Mouse (Mus musculus) liver, adult 2 months (tissue): ENCODE results near the gene Slc41a2. TPM values are rescaled to one million over a fixed set of nuclear protein-coding genes. Genes with fewer than 3 reads are reported as not detected.

Experiments
- DNase-seq: peaks from one replicate; pipeline ENCODE4 v3.0.0-alpha.2; 2011; ENCODE audit warnings: low read depth, low spot score; ENCODE audit errors: extremely low read depth
- H3K27ac ChIP-seq: fragments of 200-500 bp; replicated peaks from 2 replicates; pipeline ENCODE4 v1.5.1; 2012; ENCODE audit warnings: low read depth, mild to moderate bottlenecking, control low read depth, inconsistent platforms, low read length; ENCODE audit not compliant: insufficient read depth
- H3K27me3 ChIP-seq: fragments of 200-500 bp; 2 replicates; pipeline ENCODE4 v1.6.1; 2012; ENCODE audit warnings: mild to moderate bottlenecking, moderate library complexity, low read length, inconsistent platforms; ENCODE audit not compliant: control insufficient read depth, insufficient read depth
- H3K36me3 ChIP-seq: fragments of 200-500 bp; 2 replicates; pipeline ENCODE4 v1.6.1; 2012; ENCODE audit warnings: low read length, inconsistent platforms; ENCODE audit not compliant: control insufficient read depth, insufficient read depth
- H3K4me1 ChIP-seq: fragments of 200-500 bp; 2 replicates; pipeline ENCODE4 v1.6.1; 2011; ENCODE audit warnings: low read length; ENCODE audit not compliant: control insufficient read depth, insufficient read depth
- H3K4me3 ChIP-seq: fragments of 200-500 bp; 2 replicates; pipeline ENCODE4 v1.5.1; 2011; ENCODE audit warnings: low read depth, mild to moderate bottlenecking, control low read depth, low read length, moderate library complexity; ENCODE audit not compliant: insufficient read depth
- H3K79me2 ChIP-seq: fragments of 200-500 bp; 2 replicates; pipeline ENCODE4 v1.6.1; 2012; ENCODE audit warnings: inconsistent platforms, mild to moderate bottlenecking, low read length, moderate library complexity; ENCODE audit not compliant: control insufficient read depth, insufficient read depth
- H3K9ac ChIP-seq: fragments of 200-500 bp; 2 replicates; pipeline ENCODE4 v1.6.1; 2012; ENCODE audit warnings: low read depth, mild to moderate bottlenecking, control low read depth, inconsistent platforms, low read length
- CTCF ChIP-seq: fragments of 200-500 bp; IDR thresholded peaks from 2 replicates; pipeline ENCODE4 v1.5.1; 2011; ENCODE audit warnings: low read depth, low read length, control low read depth
- POLR2A ChIP-seq: fragments of 200-500 bp; IDR thresholded peaks from 2 replicates; pipeline ENCODE4 v1.6.1; 2011; ENCODE audit warnings: low read length, control low read depth; ENCODE audit not compliant: insufficient read depth; ENCODE audit errors: extremely low read depth
- WGBS: fragments of 180-500 bp; shearing (Covaris S2); methylation state at CpG from one replicate; pipeline ENCODE4 v1.1.7; 2018; 5-methylcytosine and 5-hydroxymethylcytosine counted together
- polyA plus RNA-seq: library from polyadenylated mRNA; depleted of rRNA; stranded (reverse); fragments of >200 nt; gene quantifications from 2 replicates; pipeline ENCODE4 v1.2.3, GENCODE M21; 2012
- total RNA-seq: library from RNA; depleted of rRNA; stranded (reverse); fragments of >200 nt; gene quantifications from 2 replicates; pipeline ENCODE4 v1.2.3, GENCODE M21; 2014

Gene Slc41a2
- total and polyA plus RNA-seq, 2 experiments, result 4.3 to 7.4 TPM

- no peaks in the 10 kb centered on the region for H3K4me1 ChIP-seq
- H3K36me3 ChIP-seq, result peaks cover 8% of the 10 kb centered on the region
- 64% methylated on average over 9 of the region's 9 CpGs for WGBS
- no peaks in the 10 kb centered on the region for H3K27me3 ChIP-seq
- no peak for DNase-seq
- H3K79me2 ChIP-seq, result no peaks in the 10 kb centered on the region
- no peak overlapping the region for H3K9ac ChIP-seq
- H3K27ac ChIP-seq, result no peak overlapping the region
- H3K4me3 ChIP-seq, result no peak overlapping the region
- TF ChIP-seq CTCF (no peak), POLR2A (no peak)
Measured at GRCm38 (mm10) chr10:83294746-83295145, 42.9 kb downstream of the Slc41a2 start.

- 96% methylated on average over 9 of the region's 9 CpGs for WGBS
- no peak overlapping the region for H3K27ac ChIP-seq
- H3K36me3 ChIP-seq, result peaks cover 6% of the 10 kb centered on the region
- no peaks in the 10 kb centered on the region for H3K4me1 ChIP-seq
- H3K9ac ChIP-seq, result no peak overlapping the region
- no peak overlapping the region for H3K4me3 ChIP-seq
- no peaks in the 10 kb centered on the region for H3K79me2 ChIP-seq
- TF ChIP-seq POLR2A, result no peak
- no peak for TF ChIP-seq CTCF
- no peak for DNase-seq
- H3K27me3 ChIP-seq, result no peaks in the 10 kb centered on the region
Measured at GRCm38 (mm10) chr10:83293352-83293751, 44.3 kb downstream of the Slc41a2 start.

GRCm38 (mm10) chr10:83291731-83292130, 46.0 kb downstream of the Slc41a2 start:
- H3K4me3 ChIP-seq, result no peak overlapping the region
- H3K9ac ChIP-seq, result no peak overlapping the region
- peaks cover 5% of the 10 kb centered on the region for H3K36me3 ChIP-seq
- no peaks in the 10 kb centered on the region for H3K4me1 ChIP-seq
- WGBS, result 84% methylated on average over 11 of the region's 11 CpGs
- no peak overlapping the region for H3K27ac ChIP-seq
- H3K27me3 ChIP-seq, result no peaks in the 10 kb centered on the region
- no peaks in the 10 kb centered on the region for H3K79me2 ChIP-seq
- no peak for TF ChIP-seq CTCF
- DNase-seq, result no peak

- Histone ChIP-seq H3K4me3 (no peak overlapping the region), H3K27ac (no peak overlapping the region), H3K36me3 (peaks cover 2% of the 10 kb centered on the region; the same call in 1 of the 2 replicates), H3K9ac (no peak overlapping the region), H3K27me3 (no peaks in the 10 kb centered on the region), H3K79me2 (no peaks in the 10 kb centered on the region), H3K4me1 (no peaks in the 10 kb centered on the region)
- whole genome bisulfite sequencing, result 74% methylated on average over 6 of the region's 6 CpGs
- DNase-seq, result peak; percentile 30
- TF ChIP-seq CTCF (peak; percentile 15; the same call in 1 of the 2 replicates), POLR2A (no peak)
Measured at GRCm38 (mm10) chr10:83287828-83288227, 49.9 kb downstream of the Slc41a2 start.

- no peak overlapping the region for H3K27ac ChIP-seq
- 0 out of 2 replicates have a peak, but pooled peaks cover 3% of the 10 kb centered on the region for H3K36me3 ChIP-seq
- no peaks in the 10 kb centered on the region for H3K79me2 ChIP-seq
- no peak overlapping the region for H3K4me3 ChIP-seq
- no peaks in the 10 kb centered on the region for H3K4me1 ChIP-seq
- WGBS, result 70% methylated on average over 7 of the region's 7 CpGs
- no peaks in the 10 kb centered on the region for H3K27me3 ChIP-seq
- no peak overlapping the region for H3K9ac ChIP-seq
- TF ChIP-seq CTCF, result no peak
- no peak for TF ChIP-seq POLR2A
- DNase-seq, result no peak
Measured at GRCm38 (mm10) chr10:83286399-83286798, 51.3 kb downstream of the Slc41a2 start.

- Histone ChIP-seq H3K27me3 (no peaks in the 10 kb centered on the region), H3K4me3 (no peak overlapping the region), H3K4me1 (no peaks in the 10 kb centered on the region), H3K36me3 (0 out of 2 replicates have a peak, but pooled peaks cover 6% of the 10 kb centered on the region), H3K9ac (no peak overlapping the region), H3K27ac (no peak overlapping the region), H3K79me2 (no peaks in the 10 kb centered on the region)
- DNase-seq, result no peak
- TF ChIP-seq CTCF, result no peak
- no peak for TF ChIP-seq POLR2A
- WGBS, result 90% methylated on average over 7 of the region's 7 CpGs
Measured at GRCm38 (mm10) chr10:83285724-83286256, 51.9 kb downstream of the Slc41a2 start.
